Mouse (Mus musculus) G1E (cell line): Measurements from ENCODE around the gene Hmces.

Experiments
- CTCF ChIP-seq: IDR thresholded peaks from 2 replicates; pipeline ENCODE4 v1.5.1; 2012; ENCODE audit warnings: low read depth, low read length, inconsistent platforms, mixed read lengths
- GATA1 ChIP-seq: IDR thresholded peaks from 2 replicates; pipeline ENCODE4 v1.6.1; 2012; ENCODE audit warnings: borderline replicate concordance, low read length, inconsistent platforms, mixed read lengths
- TAL1 ChIP-seq: conservative IDR thresholded peaks from 2 replicates; pipeline ENCODE4 v1.6.1; 2012; ENCODE audit warnings: low read depth, low read length, inconsistent platforms, mixed read lengths

DNA sequence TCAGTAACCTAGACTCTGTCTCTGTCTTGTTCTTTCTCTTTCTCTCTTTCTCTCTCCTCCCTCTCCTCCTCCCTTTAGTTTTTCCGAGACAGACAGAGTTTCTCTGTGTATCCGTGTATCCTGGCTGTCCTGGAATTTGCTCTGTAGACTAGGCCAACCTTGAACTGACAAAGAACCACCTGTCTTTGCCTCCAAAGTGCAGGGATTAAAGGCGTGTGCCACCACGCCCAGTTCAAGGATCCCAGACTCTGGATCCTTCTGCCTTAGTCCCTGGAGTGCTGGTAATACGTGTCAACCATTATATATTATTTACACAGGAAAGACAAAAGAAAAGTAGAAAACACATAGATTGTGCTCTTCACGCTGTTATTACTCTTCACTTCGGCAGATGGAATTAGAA lies 42.5 kb upstream of the Hmces start:
- TF ChIP-seq GATA1 (no peak), CTCF (no peak), TAL1 (no peak)
